Mouse (Mus musculus) liver, adult 2 months (tissue): Measurements from ENCODE around the gene Rfx2.

Source experiments
- CTCF ChIP-seq: fragments of 200-500 bp; IDR thresholded peaks from 2 replicates; pipeline ENCODE4 v1.5.1; 2011; ENCODE audit warnings: low read depth, low read length, control low read depth
- POLR2A ChIP-seq: fragments of 200-500 bp; IDR thresholded peaks from 2 replicates; pipeline ENCODE4 v1.6.1; 2011; ENCODE audit warnings: low read length, control low read depth; ENCODE audit not compliant: insufficient read depth; ENCODE audit errors: extremely low read depth

DNA sequence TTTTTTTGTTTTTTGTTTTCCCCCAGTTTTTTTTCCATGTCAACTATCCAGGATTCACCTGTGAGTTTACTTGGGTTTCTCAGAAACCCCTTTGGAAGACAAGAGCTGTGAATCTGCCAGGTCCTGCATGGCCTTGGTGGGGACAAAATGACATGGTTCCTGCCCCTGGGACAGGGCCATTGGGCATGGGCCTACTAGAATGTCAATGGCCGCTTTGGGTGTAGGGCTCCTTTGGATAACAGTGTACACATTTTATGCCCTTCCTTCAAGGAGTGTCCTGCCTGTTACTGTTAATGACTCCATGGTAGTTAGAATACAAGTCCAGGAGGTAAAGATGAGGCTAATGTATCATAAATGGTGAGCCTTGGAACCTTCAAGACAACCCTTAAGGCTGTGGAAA lies 2.1 kb upstream of the Rfx2 start:
- no peak for TF ChIP-seq CTCF
- no peak for TF ChIP-seq POLR2A
